Mouse (Mus musculus) ES-E14 (cell line): Measurements from ENCODE around the gene Crocc.

Experiments used
- CHD2 ChIP-seq: IDR thresholded peaks from 2 replicates; pipeline ENCODE4 v1.6.1; 2014; ENCODE audit warnings: mild to moderate bottlenecking, low read depth, low read length, inconsistent platforms
- ZNF384 ChIP-seq: IDR thresholded peaks from 2 replicates; pipeline ENCODE4 v1.6.1; 2012; ENCODE audit warnings: low read depth, low read length, inconsistent platforms

- TF ChIP-seq CHD2 (no peak), ZNF384 (no peak)
These were observed 46.3 kb upstream of the Crocc start for GRCm38 (mm10) chr4:141106526-141107183.
